Mouse (Mus musculus) brain, embryonic 14.5 days (tissue): ENCODE measurements at regions not wholly inside any gene's neighbourhood (a gene's known extent, or its start where the extent isn't known, plus 50 kb on each side); places are given as distances from the start of the nearest gene placed in this dataset.

ENCODE experiments used
- CTCF ChIP-seq: fragments of 200-500 bp; IDR thresholded peaks from 2 replicates; pipeline ENCODE4 v1.5.1; 2012; ENCODE audit warnings: inconsistent platforms, mild to moderate bottlenecking, moderate library complexity, borderline replicate concordance; ENCODE audit not compliant: insufficient read depth, insufficient read length; ENCODE audit errors: extremely low read depth
- POLR2A ChIP-seq: fragments of 200-500 bp; IDR thresholded peaks from 2 replicates; pipeline ENCODE4 v1.6.1; 2012; ENCODE audit warnings: mild to moderate bottlenecking, inconsistent platforms, borderline replicate concordance; ENCODE audit not compliant: poor library complexity, insufficient read depth, insufficient read length, severe bottlenecking; ENCODE audit errors: extremely low read depth

GRCm38 (mm10) chr13:79286181-79286580 lies 1086.6 kb upstream of the Nr2f1 start:
- TF ChIP-seq CTCF (no peak), POLR2A (no peak)
